In genomic region chr17:68560264-68560663, GRCm38 (mm10) we compare ENCODE assay signal across 20 mouse cellular contexts.
DNase-seq lines count a peak whose midpoint lies in the region; ATAC-seq and TF ChIP-seq lines count a peak whose summit lies in the region.
"Had no signal": no experiment of that assay in that cellular context is flagged by ENCODE, and none has a peak within 500 bp of the region (broad histone marks: within the 10 kb centered on the region; RNA-seq: fewer than 3 reads in every experiment).

No protein-coding gene starts in this region.

- H3K9ac ChIP-seq in hindbrain, embryonic 14.5 days: no peak overlapping the region
- no peak overlapping the region for H3K9ac ChIP-seq in midbrain, embryonic 13.5 days (replicated peaks)
- no peak overlapping the region for H3K9ac ChIP-seq in forebrain, embryonic 15.5 days (replicated peaks)
- no peak overlapping the region for H3K9ac ChIP-seq in midbrain, postnatal 0 days (replicated peaks; ENCODE audit: low read length, poor library complexity, severe bottlenecking)
- H3K9ac ChIP-seq: limb, embryonic 13.5 days; liver, embryonic 15.5 days had no signal

- H3K4me1 ChIP-seq in hindbrain, embryonic 14.5 days (replicated peaks; ENCODE audit: control insufficient read depth, insufficient read depth, low read length): no peaks in the 10 kb centered on the region
- H3K4me1 ChIP-seq in hindbrain, embryonic 10.5 days (replicated peaks): no peaks in the 10 kb centered on the region
- H3K4me1 ChIP-seq in midbrain, embryonic 13.5 days (replicated peaks): no peaks in the 10 kb centered on the region
- no peaks in the 10 kb centered on the region for H3K4me1 ChIP-seq in midbrain, embryonic 10.5 days
- H3K4me1 ChIP-seq in forebrain, embryonic 15.5 days: peaks cover 15% of the 10 kb centered on the region
- no peaks in the 10 kb centered on the region for H3K4me1 ChIP-seq in midbrain, postnatal 0 days (ENCODE audit: insufficient read depth, low read length)
- H3K4me1 ChIP-seq: limb, embryonic 13.5 days; liver, embryonic 15.5 days had no signal

- no peak for DNase-seq in hindbrain, embryonic 14.5 days (ENCODE audit: low spot score)
- no peak for DNase-seq in hindbrain, embryonic 10.5 days (ENCODE audit: low spot score)
- no peak for DNase-seq in midbrain, embryonic 10.5 days (ENCODE audit: low spot score)
- peak; percentile 24 for DNase-seq in midbrain, postnatal 0 days (ENCODE audit: low spot score)
- no peak for DNase-seq in heart, postnatal 10 days
- DNase-seq: adrenal gland, postnatal 36 days; gastrocnemius, postnatal 10 days; heart, adult 2 months; kidney, adult 2 months; kidney, postnatal 36 days; spleen, adult 18-20 months; thymus, adult 18-20 months had no signal

- no peaks in the 10 kb centered on the region for H3K36me3 ChIP-seq in hindbrain, embryonic 14.5 days (replicated peaks; ENCODE audit: control insufficient read depth, insufficient read depth)
- no peaks in the 10 kb centered on the region for H3K36me3 ChIP-seq in hindbrain, embryonic 10.5 days
- no peaks in the 10 kb centered on the region for H3K36me3 ChIP-seq in midbrain, embryonic 13.5 days
- no peaks in the 10 kb centered on the region for H3K36me3 ChIP-seq in midbrain, embryonic 10.5 days
- no peaks in the 10 kb centered on the region for H3K36me3 ChIP-seq in forebrain, embryonic 15.5 days
- H3K36me3 ChIP-seq in midbrain, postnatal 0 days (ENCODE audit: insufficient read depth, low read length): no peaks in the 10 kb centered on the region
- H3K36me3 ChIP-seq: limb, embryonic 13.5 days; liver, embryonic 15.5 days had no signal

- 41% methylated on average over 1 of the region's 1 CpGs for WGBS in hindbrain, embryonic 14.5 days
- WGBS in hindbrain, embryonic 10.5 days: 40% methylated on average over 1 of the region's 1 CpGs
- WGBS in midbrain, embryonic 13.5 days: 38% methylated on average over 1 of the region's 1 CpGs
- 42% methylated on average over 1 of the region's 1 CpGs for WGBS in midbrain, embryonic 10.5 days
- WGBS in forebrain, embryonic 15.5 days: 6% methylated on average over 1 of the region's 1 CpGs
- WGBS in midbrain, postnatal 0 days: 26% methylated on average over 1 of the region's 1 CpGs

- H3K4me3 ChIP-seq in hindbrain, embryonic 14.5 days (replicated peaks; ENCODE audit: low read length): no peak overlapping the region
- no peak overlapping the region for H3K4me3 ChIP-seq in hindbrain, embryonic 10.5 days
- H3K4me3 ChIP-seq in midbrain, embryonic 13.5 days (replicated peaks): no peak overlapping the region
- no peak overlapping the region for H3K4me3 ChIP-seq in midbrain, embryonic 10.5 days
- no peak overlapping the region for H3K4me3 ChIP-seq in forebrain, embryonic 15.5 days
- no peak overlapping the region for H3K4me3 ChIP-seq in midbrain, postnatal 0 days (ENCODE audit: low read depth, low read length)
- H3K4me3 ChIP-seq: heart, adult 2 months; left cerebral cortex, adult 2 months; limb, embryonic 13.5 days; liver, embryonic 15.5 days; myocyte had no signal

- intact Hi-C loops in heart, postnatal 10 days (cut with DNase I): no loop called here

- no peak overlapping the region for H3K27ac ChIP-seq in hindbrain, embryonic 14.5 days
- H3K27ac ChIP-seq in hindbrain, embryonic 10.5 days: no peak overlapping the region
- no peak overlapping the region for H3K27ac ChIP-seq in midbrain, embryonic 13.5 days
- no peak overlapping the region for H3K27ac ChIP-seq in midbrain, embryonic 10.5 days (replicated peaks)
- H3K27ac ChIP-seq in forebrain, embryonic 15.5 days (replicated peaks): no peak overlapping the region
- H3K27ac ChIP-seq in midbrain, postnatal 0 days (ENCODE audit: low read depth, low read length): no peak overlapping the region
- H3K27ac ChIP-seq: heart, adult 2 months; left cerebral cortex, adult 2 months; limb, embryonic 13.5 days; liver, embryonic 15.5 days had no signal

- H3K4me2 ChIP-seq in hindbrain, embryonic 14.5 days (replicated peaks): no peak overlapping the region
- H3K4me2 ChIP-seq in midbrain, embryonic 13.5 days (replicated peaks): no peak overlapping the region
- no peak overlapping the region for H3K4me2 ChIP-seq in forebrain, embryonic 15.5 days (replicated peaks)
- H3K4me2 ChIP-seq in midbrain, postnatal 0 days (ENCODE audit: low read depth, low read length, poor library complexity, severe bottlenecking): no peak overlapping the region
- H3K4me2 ChIP-seq: limb, embryonic 13.5 days; liver, embryonic 15.5 days had no signal

- ATAC-seq in hindbrain, embryonic 14.5 days (ENCODE audit: low FRiP score): peak; percentile 24; the same call in 1 of the 2 replicates
- ATAC-seq in midbrain, embryonic 13.5 days: peak; percentile 24; the same call in 1 of the 2 replicates
- ATAC-seq in forebrain, embryonic 15.5 days (replicated peaks): peak; percentile 91
- ATAC-seq in midbrain, postnatal 0 days (ENCODE audit: low FRiP score): no peak
- no peak for ATAC-seq in granulocyte monocyte progenitor cell, adult 5-6 weeks (replicated peaks; ENCODE audit: poor library complexity, severe bottlenecking)
- ATAC-seq: lung, postnatal 0 days had no signal

- no peaks in the 10 kb centered on the region for H3K9me3 ChIP-seq in hindbrain, embryonic 14.5 days (ENCODE audit: control insufficient read depth, low read length)
- no peaks in the 10 kb centered on the region for H3K9me3 ChIP-seq in hindbrain, embryonic 10.5 days
- H3K9me3 ChIP-seq in midbrain, embryonic 13.5 days: no peaks in the 10 kb centered on the region
- H3K9me3 ChIP-seq in midbrain, embryonic 10.5 days (replicated peaks): no peaks in the 10 kb centered on the region
- H3K9me3 ChIP-seq in forebrain, embryonic 15.5 days: no peaks in the 10 kb centered on the region
- no peaks in the 10 kb centered on the region for H3K9me3 ChIP-seq in midbrain, postnatal 0 days (ENCODE audit: low read length)
- H3K9me3 ChIP-seq: limb, embryonic 13.5 days; liver, embryonic 15.5 days had no signal

- no peak for TF ChIP-seq CTCF in midbrain, postnatal 0 days (IDR thresholded peaks at IDR 0.05)

- no peaks in the 10 kb centered on the region for H3K27me3 ChIP-seq in hindbrain, embryonic 14.5 days (ENCODE audit: control insufficient read depth, insufficient read depth, low read length)
- H3K27me3 ChIP-seq in hindbrain, embryonic 10.5 days (ENCODE audit: insufficient read depth, poor library complexity, severe bottlenecking): no peaks in the 10 kb centered on the region
- H3K27me3 ChIP-seq in midbrain, embryonic 13.5 days: no peaks in the 10 kb centered on the region
- H3K27me3 ChIP-seq in midbrain, embryonic 10.5 days (ENCODE audit: low read depth, poor library complexity, severe bottlenecking): no peaks in the 10 kb centered on the region
- no peaks in the 10 kb centered on the region for H3K27me3 ChIP-seq in forebrain, embryonic 15.5 days
- no peaks in the 10 kb centered on the region for H3K27me3 ChIP-seq in midbrain, postnatal 0 days (ENCODE audit: insufficient read depth, low read length)
- H3K27me3 ChIP-seq: limb, embryonic 13.5 days; liver, embryonic 15.5 days had no signal

Comparison
In these comparisons a context has a peak if more than half of its experiments do, and no peak if none do; other contexts are left out.
1. ATAC-seq: peak in hindbrain, embryonic 14.5 days (single experiment), midbrain, embryonic 13.5 days (single experiment) and forebrain, embryonic 15.5 days (single experiment); none in midbrain, postnatal 0 days (single experiment) and granulocyte monocyte progenitor cell, adult 5-6 weeks (single experiment).